Mouse (Mus musculus) ES-Bruce4 (cell line): Measurements from ENCODE around the gene Tstd2. TPM values are rescaled to one million over a fixed set of nuclear protein-coding genes. Genes with fewer than 3 reads are reported as not detected.

Source experiments
- H3K27ac ChIP-seq: 2 replicates; pipeline ENCODE4 v1.5.1; 2012; ENCODE audit warnings: low read length, inconsistent platforms; ENCODE audit not compliant: insufficient read depth
- H3K27me3 ChIP-seq: 2 replicates; pipeline ENCODE4 v1.6.1; 2012; ENCODE audit warnings: mild to moderate bottlenecking, low read length, inconsistent platforms; ENCODE audit not compliant: control insufficient read depth, poor library complexity, insufficient read depth, severe bottlenecking
- H3K36me3 ChIP-seq: 2 replicates; pipeline ENCODE4 v1.6.1; 2012; ENCODE audit warnings: inconsistent platforms, mild to moderate bottlenecking, low read length, moderate library complexity; ENCODE audit not compliant: control insufficient read depth, poor library complexity, insufficient read depth, severe bottlenecking
- H3K4me1 ChIP-seq: one replicate; pipeline ENCODE4 v1.8.1; 2011; ENCODE audit warnings: low read length; ENCODE audit not compliant: control insufficient read depth, insufficient read depth
- H3K4me3 ChIP-seq: 2 replicates; pipeline ENCODE4 v1.5.1; 2011; ENCODE audit warnings: low read depth, mild to moderate bottlenecking, low read length
- H3K9ac ChIP-seq: 2 replicates; pipeline ENCODE4 v1.6.1; 2012; ENCODE audit warnings: low read depth, mild to moderate bottlenecking, inconsistent platforms; ENCODE audit not compliant: poor library complexity, severe bottlenecking
- H3K9me3 ChIP-seq: replicated peaks from 2 replicates; pipeline ENCODE4 v1.6.1; 2012; ENCODE audit warnings: mild to moderate bottlenecking, low read length, inconsistent platforms; ENCODE audit not compliant: control insufficient read depth, poor library complexity, insufficient read depth, severe bottlenecking
- CTCF ChIP-seq: IDR thresholded peaks from one replicate; pipeline ENCODE4 v1.8.1; 2011; ENCODE audit warnings: low read depth, low read length
- EP300 ChIP-seq: IDR thresholded peaks from 2 replicates; pipeline ENCODE4 v1.6.1; 2011; ENCODE audit warnings: low read depth, low read length; ENCODE audit not compliant: insufficient read depth
- POLR2A ChIP-seq: IDR thresholded peaks from one replicate; pipeline ENCODE4 v1.8.1; 2011; ENCODE audit warnings: low read length; ENCODE audit not compliant: insufficient read depth
- polyA plus RNA-seq: library from polyadenylated mRNA; stranded (reverse); fragments of >200 nt; gene quantifications from 2 replicates; pipeline ENCODE4 v1.2.4, GENCODE M21; 2011; ENCODE audit warnings: low read depth; ENCODE audit not compliant: missing spikeins, insufficient read depth, insufficient read length

The Tstd2 gene
- polyA plus RNA-seq, 1 experiment, result 47.3 TPM

DNA sequence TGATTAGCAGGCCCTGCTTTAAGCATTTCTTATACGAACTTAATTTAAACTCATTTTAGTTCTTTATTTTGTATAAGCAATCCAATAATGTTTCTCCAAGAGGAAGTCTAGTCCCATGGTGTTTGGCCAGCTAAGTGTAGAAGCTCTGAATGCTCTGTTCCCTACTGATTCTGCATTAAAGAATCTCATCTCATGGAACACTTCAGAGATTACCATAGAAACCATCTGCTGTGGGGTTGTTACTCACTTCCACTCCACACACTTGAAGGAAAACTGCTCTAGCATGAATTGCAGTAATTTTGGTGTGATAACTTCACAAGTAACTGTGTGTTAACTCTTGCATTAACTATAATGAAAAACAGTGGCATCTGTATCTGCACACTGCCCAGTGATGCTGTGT lies 8.4 kb upstream of the Tstd2 start:
- no peaks in the 10 kb centered on the region for H3K27me3 ChIP-seq
- no peak overlapping the region for H3K4me3 ChIP-seq
- no peak overlapping the region for H3K9ac ChIP-seq
- no peaks in the 10 kb centered on the region for H3K9me3 ChIP-seq
- H3K27ac ChIP-seq, result no peak overlapping the region
- H3K4me1 ChIP-seq, result no peaks in the 10 kb centered on the region
- H3K36me3 ChIP-seq, result peaks cover 39% of the 10 kb centered on the region
- no peak for TF ChIP-seq CTCF
- TF ChIP-seq EP300, result no peak
- TF ChIP-seq POLR2A, result no peak

DNA sequence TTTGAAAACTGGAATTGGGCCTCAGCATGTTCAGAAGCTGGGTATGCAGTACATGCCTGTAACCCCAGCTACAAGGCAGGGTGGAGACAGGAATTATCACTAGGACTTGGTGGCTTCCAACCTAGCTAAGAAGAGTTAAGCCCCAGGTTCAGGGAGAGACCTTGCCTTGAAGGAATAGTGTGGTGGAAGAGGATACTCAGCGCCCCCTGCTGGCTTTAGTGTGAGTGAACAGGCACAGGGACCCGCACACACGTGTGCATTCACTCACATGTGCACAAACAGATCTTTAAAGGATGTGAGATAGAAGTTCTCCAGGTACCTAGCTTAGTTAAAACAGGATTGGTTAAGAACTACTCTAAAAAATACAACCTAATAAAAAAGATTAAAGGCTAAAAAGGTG lies 5.8 kb upstream of the Tstd2 start:
- H3K9ac ChIP-seq, result no peak overlapping the region
- peaks cover 21% of the 10 kb centered on the region for H3K36me3 ChIP-seq
- TF ChIP-seq CTCF (peak; percentile 64), EP300 (no peak), POLR2A (no peak)
- no peak overlapping the region for H3K4me3 ChIP-seq
- no peaks in the 10 kb centered on the region for H3K9me3 ChIP-seq
- H3K27me3 ChIP-seq, result no peaks in the 10 kb centered on the region
- no peaks in the 10 kb centered on the region for H3K4me1 ChIP-seq
- H3K27ac ChIP-seq, result no peak overlapping the region

DNA sequence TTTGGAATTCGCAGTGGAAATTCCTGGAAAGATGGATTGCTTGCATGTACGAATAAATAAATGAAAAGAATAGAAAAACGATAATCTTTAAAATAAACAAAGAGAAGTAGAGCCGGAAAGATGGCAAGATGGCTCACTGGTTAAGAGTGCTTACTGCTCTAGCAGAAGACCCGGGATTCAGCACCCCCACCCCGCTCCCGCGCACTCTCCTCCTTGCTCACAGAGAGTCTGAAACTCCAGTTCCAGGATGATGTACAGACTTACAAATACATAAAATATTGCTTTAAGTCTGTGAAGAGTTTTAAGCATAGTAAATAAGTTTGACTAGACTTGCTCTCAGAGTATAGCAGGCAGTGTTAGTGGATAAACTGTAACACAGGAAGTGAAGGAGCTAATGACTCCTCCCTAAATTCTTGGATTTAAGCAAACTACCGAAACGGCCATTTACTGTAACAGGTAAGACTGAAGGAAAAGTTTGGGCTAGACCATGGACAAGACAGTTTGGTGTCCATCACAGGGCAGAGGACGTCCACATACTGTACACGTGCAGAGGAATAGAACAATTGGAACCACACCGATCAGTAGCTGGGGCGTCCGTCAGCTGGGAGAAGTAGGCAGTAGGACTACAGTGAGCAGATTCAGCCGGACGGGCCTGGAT lies 736 bp downstream of the Tstd2 start:
- TF ChIP-seq CTCF (no peak), EP300 (no peak), POLR2A (no peak)

GRCm38 (mm10) chr4:46131791-46132190 lies 6.7 kb downstream of the Tstd2 start:
- TF ChIP-seq EP300, result no peak
- no peak for TF ChIP-seq CTCF
- no peak for TF ChIP-seq POLR2A
- Histone ChIP-seq H3K27me3 (no peaks in the 10 kb centered on the region), H3K4me1 (no peaks in the 10 kb centered on the region), H3K27ac (no peak overlapping the region), H3K9ac (no peak overlapping the region), H3K9me3 (no peaks in the 10 kb centered on the region), H3K4me3 (no peak overlapping the region), H3K36me3 (peaks cover 33% of the 10 kb centered on the region)

More for the DNA sequence above, 736 bp downstream of the Tstd2 start:
- H3K4me3 ChIP-seq, result peak overlapping the region; percentile 85
- H3K9ac ChIP-seq, result peak overlapping the region; percentile 90
- H3K27me3 ChIP-seq, result no peaks in the 10 kb centered on the region
- peaks cover 17% of the 10 kb centered on the region for H3K36me3 ChIP-seq
- no peaks in the 10 kb centered on the region for H3K9me3 ChIP-seq
- no peaks in the 10 kb centered on the region for H3K4me1 ChIP-seq
- peak overlapping the region; percentile 48; the same call in 1 of the 2 replicates for H3K27ac ChIP-seq

GRCm38 (mm10) chr4:46130221-46130620 lies 8.3 kb downstream of the Tstd2 start:
- Histone ChIP-seq H3K4me1 (no peaks in the 10 kb centered on the region), H3K27ac (no peak overlapping the region), H3K36me3 (peaks cover 32% of the 10 kb centered on the region), H3K9me3 (no peaks in the 10 kb centered on the region), H3K9ac (no peak overlapping the region), H3K27me3 (no peaks in the 10 kb centered on the region), H3K4me3 (no peak overlapping the region)
- TF ChIP-seq POLR2A (no peak), CTCF (peak; percentile 51)

- no peak overlapping the region for H3K9ac ChIP-seq
- no peak overlapping the region for H3K4me3 ChIP-seq
- TF ChIP-seq CTCF (no peak), EP300 (no peak), POLR2A (no peak)
- peaks cover 30% of the 10 kb centered on the region for H3K36me3 ChIP-seq
- no peaks in the 10 kb centered on the region for H3K27me3 ChIP-seq
- H3K27ac ChIP-seq, result no peak overlapping the region
- no peaks in the 10 kb centered on the region for H3K9me3 ChIP-seq
- H3K4me1 ChIP-seq, result no peaks in the 10 kb centered on the region
Observed at GRCm38 (mm10) chr4:46129311-46130004, 9.0 kb downstream of the Tstd2 start.
